Mouse (Mus musculus) cerebellum, adult 2 months (tissue): ENCODE results near the gene Prex1. TPM values are rescaled to one million over a fixed set of nuclear protein-coding genes. Genes with fewer than 3 reads are reported as not detected.

Source experiments
- DNase-seq, 2 experiments: peaks; one replicate each; pipeline ENCODE4 v3.0.0; 2021
- H3K27ac ChIP-seq: fragments of 200-500 bp; 2 replicates; pipeline ENCODE4 v1.5.1; 2012; ENCODE audit warnings: low read length, control low read depth, inconsistent platforms; ENCODE audit not compliant: insufficient read depth
- H3K27me3 ChIP-seq: fragments of 200-500 bp; 2 replicates; pipeline ENCODE4 v1.6.1; 2012; ENCODE audit warnings: inconsistent platforms, mild to moderate bottlenecking, low read length, moderate library complexity; ENCODE audit not compliant: control insufficient read depth, insufficient read depth
- H3K4me1 ChIP-seq: fragments of 200-500 bp; 2 replicates; pipeline ENCODE4 v1.6.1; 2011; ENCODE audit warnings: low read length; ENCODE audit not compliant: control insufficient read depth, insufficient read depth
- H3K4me3 ChIP-seq: fragments of 200-500 bp; replicated peaks from 2 replicates; pipeline ENCODE3; 2011; ENCODE audit warnings: mild to moderate bottlenecking, low read depth, low read length, control low read depth; ENCODE audit not compliant: insufficient read depth
- CTCF ChIP-seq: fragments of 200-500 bp; IDR thresholded peaks from 2 replicates; pipeline ENCODE4 v1.5.1; 2011; ENCODE audit warnings: low read depth, mild to moderate bottlenecking, control low read depth, low read length, moderate library complexity, borderline replicate concordance; ENCODE audit not compliant: insufficient read depth
- POLR2A ChIP-seq: fragments of 200-500 bp; IDR thresholded peaks from 2 replicates; pipeline ENCODE4 v1.6.1; 2011; ENCODE audit warnings: low read length, control low read depth, borderline replicate concordance; ENCODE audit not compliant: insufficient read depth
- WGBS: fragments of 180-500 bp; shearing (Covaris S2); methylation state at CpG from one replicate; pipeline ENCODE4 v1.1.7; 2018; 5-methylcytosine and 5-hydroxymethylcytosine counted together
- polyA plus RNA-seq: library from polyadenylated mRNA; depleted of rRNA; stranded (reverse); fragments of >200 nt; gene quantifications from 2 replicates; pipeline ENCODE4 v1.2.3, GENCODE M21; 2012

The Prex1 gene
- polyA plus RNA-seq, 1 experiment: 70.1 TPM

GRCm38 (mm10) chr2:166661971-166662370, 51.7 kb downstream of the Prex1 start:
- Histone ChIP-seq H3K27me3 (no peaks in the 10 kb centered on the region), H3K27ac (0 out of 2 replicates have a peak overlapping the region, but pooled peaks have one; percentile 35), H3K4me1 (peaks cover 17% of the 10 kb centered on the region), H3K4me3 (no peak overlapping the region)
- 12% methylated on average over 3 of the region's 3 CpGs for WGBS
- DNase-seq: peak; percentile 55 to 76
- TF ChIP-seq CTCF: no peak
- TF ChIP-seq POLR2A: no peak

DNA sequence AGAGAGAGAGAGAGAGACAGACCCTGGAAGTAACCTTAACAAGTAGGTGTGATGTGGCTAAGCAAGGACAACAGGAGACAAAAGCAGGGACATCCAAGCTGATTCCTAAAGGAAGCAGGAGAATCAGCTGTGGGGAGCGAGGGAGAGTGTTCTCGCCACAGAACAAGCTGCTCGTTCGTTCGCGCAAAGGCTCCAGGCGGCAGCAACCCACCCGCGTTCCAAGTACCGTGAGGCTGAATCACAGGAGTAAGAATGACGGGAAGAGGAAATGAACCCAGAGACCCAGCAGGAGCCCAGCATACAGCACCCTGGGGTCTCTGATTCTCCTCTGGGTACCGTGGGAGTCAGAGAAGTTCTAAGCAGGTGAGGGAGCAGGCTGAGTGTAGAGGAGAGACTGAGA, 52.1 kb downstream of the Prex1 start:
- DNase-seq: no peak
- no peak for TF ChIP-seq CTCF
- no peak for TF ChIP-seq POLR2A
- Histone ChIP-seq H3K27me3 (no peaks in the 10 kb centered on the region), H3K4me3 (no peak overlapping the region), H3K4me1 (peaks cover 17% of the 10 kb centered on the region), H3K27ac (no peak overlapping the region)
- 48% methylated on average over 12 of the region's 12 CpGs for WGBS

DNA sequence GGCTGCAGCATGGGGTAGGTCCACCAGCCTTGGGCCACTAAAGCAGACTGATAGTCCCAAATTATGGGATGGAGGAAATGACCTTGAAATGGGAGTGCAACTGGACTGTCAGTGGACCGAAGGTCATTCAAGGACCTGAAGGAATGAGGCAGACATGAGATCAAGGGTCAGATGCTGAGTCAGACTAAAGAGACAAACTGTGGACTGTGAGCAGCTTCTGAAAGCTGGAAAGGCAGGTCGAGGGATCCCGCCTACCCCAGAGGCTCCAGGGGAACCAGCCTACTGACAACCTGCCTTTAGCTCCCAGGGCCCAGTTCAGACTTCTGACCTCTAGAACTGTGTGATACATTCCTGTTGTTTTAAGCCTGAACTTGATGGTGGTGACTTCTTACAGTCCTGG, 55.3 kb downstream of the Prex1 start:
- Histone ChIP-seq H3K4me1 (peaks cover 14% of the 10 kb centered on the region), H3K27ac (no peak overlapping the region), H3K27me3 (no peaks in the 10 kb centered on the region), H3K4me3 (no peak overlapping the region)
- DNase-seq: no peak
- 93% methylated on average over 3 of the region's 3 CpGs for WGBS
- TF ChIP-seq POLR2A: no peak
- TF ChIP-seq CTCF: no peak

GRCm38 (mm10) chr2:166657451-166658011, 56.1 kb downstream of the Prex1 start:
- TF ChIP-seq POLR2A (no peak), CTCF (no peak)
- Histone ChIP-seq H3K27me3 (no peaks in the 10 kb centered on the region), H3K4me3 (no peak overlapping the region), H3K27ac (no peak overlapping the region), H3K4me1 (peaks cover 5% of the 10 kb centered on the region)
- DNase-seq: no peak
- WGBS: 84% methylated on average over 10 of the region's 10 CpGs

DNA sequence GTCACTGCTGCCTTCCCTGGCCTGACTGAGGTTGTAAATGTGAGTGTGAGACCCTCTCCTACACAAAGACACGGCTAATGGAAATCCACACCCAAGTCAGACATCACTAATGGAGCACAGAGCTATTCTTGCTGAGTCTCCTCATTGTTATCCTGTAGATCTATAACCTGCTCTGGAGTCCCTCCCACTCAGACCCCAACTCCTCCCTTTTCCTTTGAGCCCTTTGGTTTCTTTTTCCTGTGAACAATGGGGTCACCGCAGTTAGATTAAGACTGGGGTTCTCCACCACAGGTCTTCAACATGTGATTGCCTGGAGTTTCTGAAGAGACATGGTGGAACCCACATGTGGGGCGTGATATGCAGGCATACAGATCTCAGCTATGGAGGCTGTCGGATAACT, 57.0 kb downstream of the Prex1 start:
- no peak for DNase-seq
- H3K27me3 ChIP-seq: no peaks in the 10 kb centered on the region
- 96% methylated on average over 4 of the region's 4 CpGs for WGBS
- H3K4me1 ChIP-seq: peaks cover 3% of the 10 kb centered on the region
- no peak overlapping the region for H3K4me3 ChIP-seq
- TF ChIP-seq POLR2A (no peak), CTCF (no peak)
- H3K27ac ChIP-seq: no peak overlapping the region

- no peak overlapping the region for H3K27ac ChIP-seq
- no peak for DNase-seq
- no peaks in the 10 kb centered on the region for H3K27me3 ChIP-seq
- H3K4me1 ChIP-seq: peaks cover 9% of the 10 kb centered on the region
- 73% methylated on average over 11 of the region's 11 CpGs for WGBS
- no peak overlapping the region for H3K4me3 ChIP-seq
- TF ChIP-seq CTCF (no peak), POLR2A (no peak)
These were observed 57.7 kb downstream of the Prex1 start for GRCm38 (mm10) chr2:166655727-166656520.

GRCm38 (mm10) chr2:166655308-166655707, 58.3 kb downstream of the Prex1 start:
- Histone ChIP-seq H3K4me3 (no peak overlapping the region), H3K4me1 (peaks cover 15% of the 10 kb centered on the region), H3K27ac (no peak overlapping the region), H3K27me3 (no peaks in the 10 kb centered on the region)
- DNase-seq: no peak
- 97% methylated on average over 4 of the region's 4 CpGs for WGBS
- TF ChIP-seq CTCF (no peak), POLR2A (no peak)

GRCm38 (mm10) chr2:166654875-166655274, 58.8 kb downstream of the Prex1 start:
- no peak overlapping the region for H3K27ac ChIP-seq
- H3K4me3 ChIP-seq: no peak overlapping the region
- H3K4me1 ChIP-seq: peaks cover 16% of the 10 kb centered on the region
- TF ChIP-seq CTCF: no peak
- WGBS: 96% methylated on average over 4 of the region's 4 CpGs
- H3K27me3 ChIP-seq: no peaks in the 10 kb centered on the region
- no peak for DNase-seq

- no peak for DNase-seq
- TF ChIP-seq POLR2A (no peak), CTCF (no peak)
- WGBS: 46% methylated on average over 5 of the region's 5 CpGs
- Histone ChIP-seq H3K4me3 (no peak overlapping the region), H3K27ac (no peak overlapping the region), H3K27me3 (no peaks in the 10 kb centered on the region), H3K4me1 (peaks cover 16% of the 10 kb centered on the region)
These were observed 60.1 kb downstream of the Prex1 start for GRCm38 (mm10) chr2:166653564-166653963.
